Mouse (Mus musculus) layer of hippocampus, postnatal 14 days (tissue): ENCODE data around the gene Ppp2r5b. TPM values are rescaled to one million over a fixed set of nuclear protein-coding genes. Genes with fewer than 3 reads are reported as not detected.

Experiments used
- microRNA-seq, 2 experiments: library from miRNA; unstranded; fragments of <30 nt; microRNA quantifications; one replicate each; pipeline ENCODE4 v1.2.0; 2021
- total RNA-seq, 2 experiments: library from RNA; stranded (reverse); gene quantifications; 2 replicates each; pipeline ENCODE4 v1.2.3; 2021

Ppp2r5b gene
- total RNA-seq, 2 experiments from 2014 or later: 158 to 170 TPM

Small RNA genes lying within 50 kb of the gene (microRNA-seq; reads per million reads assigned to microRNA genes)
- gene Mir192: 10.9 to 13.3 reads per million in 2 experiments
- gene Mir194-2: 9.5 to 14.7 reads per million in 2 experiments

Other genes with a start within 250 kb of the Ppp2r5b start
- gene Slc22a20, start 249.7 kb downstream of the Ppp2r5b start, total RNA-seq: not detected
- 10 to 100 TPM; 21.3 to 23.1 TPM for gene Capn1, start 220.0 kb downstream of the Ppp2r5b start, total RNA-seq
- 10 to 100 TPM; 42.5 to 45.3 TPM for gene Syvn1, start 189.3 kb downstream of the Ppp2r5b start, total RNA-seq
- gene Mrpl49, start 178.1 kb downstream of the Ppp2r5b start, total RNA-seq: 10 to 100 TPM; 39.9 to 50.8 TPM
- 100 to 1,000 TPM; 583 to 634 TPM for gene Fau, start 178.0 kb downstream of the Ppp2r5b start, total RNA-seq
- 10 to 100 TPM; 39.5 to 41.2 TPM for gene Znhit2, start 174.7 kb downstream of the Ppp2r5b start, total RNA-seq
- gene Tm7sf2, start 167.5 kb downstream of the Ppp2r5b start, total RNA-seq: 10 to 100 TPM; 40.1 to 44.2 TPM
- 10 to 100 TPM; 84.3 to 95.9 TPM for gene Vps51, start 158.6 kb downstream of the Ppp2r5b start, total RNA-seq
- not detected for gene Tmem262, start 155.8 kb downstream of the Ppp2r5b start, total RNA-seq
- 1 to 10 TPM in 1 of 2 experiments, under 1 TPM in 1; 0.57 to 1.5 TPM for gene Gm28374, start 153.6 kb downstream of the Ppp2r5b start, total RNA-seq
- gene Zfpl1, start 150.9 kb downstream of the Ppp2r5b start, total RNA-seq: 10 to 100 TPM; 33.1 to 33.7 TPM
- gene Cdca5, start 150.9 kb downstream of the Ppp2r5b start, total RNA-seq: 1 to 10 TPM in 1 of 2 experiments, under 1 TPM in 1; 0.99 to 1.0 TPM
- gene AC131692.1, start 141.5 kb downstream of the Ppp2r5b start, total RNA-seq: not detected
- gene Naaladl1, start 130.1 kb downstream of the Ppp2r5b start, total RNA-seq: not detected
- gene Sac3d1, start 117.2 kb downstream of the Ppp2r5b start, total RNA-seq: 10 to 100 TPM; 16.8 to 18.2 TPM
- 10 to 100 TPM; 42.3 to 43.7 TPM for gene Snx15, start 107.6 kb downstream of the Ppp2r5b start, total RNA-seq
- gene Batf2, start 94.9 kb downstream of the Ppp2r5b start, total RNA-seq: under 1 TPM in 1 of 2 experiments, not detected in 1; 0.39 TPM
- gene Arl2, start 94.3 kb downstream of the Ppp2r5b start, total RNA-seq: 10 to 100 TPM; 63.2 to 65.9 TPM
- not detected for gene Majin, start 51.5 kb downstream of the Ppp2r5b start, total RNA-seq
- not detected for gene Gpha2, start 9.5 kb downstream of the Ppp2r5b start, total RNA-seq
- gene Atg2a, start 5.8 kb upstream of the Ppp2r5b start, total RNA-seq: 10 to 100 TPM; 35.9 to 38.2 TPM
- gene Ehd1, start 40.9 kb upstream of the Ppp2r5b start, total RNA-seq: 10 to 100 TPM; 68.8 to 79.0 TPM
- 1 to 10 TPM; 4.9 to 5.6 TPM for gene Cdc42bpg, start 70.6 kb upstream of the Ppp2r5b start, total RNA-seq
- gene Men1, start 99.1 kb upstream of the Ppp2r5b start, total RNA-seq: 10 to 100 TPM; 66.4 to 68.2 TPM
- 10 to 100 TPM; 82.6 to 85.8 TPM for gene Map4k2, start 105.3 kb upstream of the Ppp2r5b start, total RNA-seq
- gene Sf1, start 127.8 kb upstream of the Ppp2r5b start, total RNA-seq: 100 to 1,000 TPM; 182 to 189 TPM
- gene Pygm, start 148.5 kb upstream of the Ppp2r5b start, total RNA-seq: 10 to 100 TPM; 28.0 to 37.5 TPM
- gene Rasgrp2, start 163.5 kb upstream of the Ppp2r5b start, total RNA-seq: 10 to 100 TPM; 40.2 to 44.9 TPM
- gene Nrxn2, start 182.9 kb upstream of the Ppp2r5b start, total RNA-seq: 100 to 1,000 TPM; 549 to 577 TPM